ENCODE assay signal across 18 mouse cellular contexts in genomic region chr4:31825438-31825830, GRCm38 (mm10).
A peak's percentile ranks its signal among the peaks of the same experiment; 100 is the strongest.
DNase-seq lines count a peak whose midpoint lies in the region; ATAC-seq lines count a peak whose summit lies in the region.
"Had no signal": no experiment of that assay in that cellular context is flagged by ENCODE, and none has a peak within 500 bp of the region (broad histone marks: within the 10 kb centered on the region; RNA-seq: fewer than 3 reads in every experiment).

No protein-coding gene starts in this region.

- H3K9ac ChIP-seq in heart, embryonic 12.5 days: no peak overlapping the region
- H3K9ac ChIP-seq in kidney, embryonic 15.5 days: no peak overlapping the region
- no peak overlapping the region for H3K9ac ChIP-seq in embryonic facial prominence, embryonic 11.5 days (replicated peaks; ENCODE audit: low read length)
- H3K9ac ChIP-seq: liver, postnatal 0 days; neural tube, embryonic 15.5 days had no signal

- H3K27ac ChIP-seq in heart, embryonic 12.5 days (ENCODE audit: poor library complexity, severe bottlenecking): peak overlapping the region; percentile 20
- peak overlapping the region; percentile 90 for H3K27ac ChIP-seq in kidney, embryonic 15.5 days
- 0 out of 2 replicates have a peak overlapping the region, but pooled peaks have one; percentile 32 for H3K27ac ChIP-seq in embryonic facial prominence, embryonic 11.5 days (replicated peaks; ENCODE audit: low read depth, low read length)
- H3K27ac ChIP-seq: hindbrain, postnatal 0 days; neural tube, embryonic 15.5 days had no signal

- H3K4me2 ChIP-seq in heart, embryonic 12.5 days: no peak overlapping the region
- peak overlapping the region; percentile 64 for H3K4me2 ChIP-seq in kidney, embryonic 15.5 days
- H3K4me2 ChIP-seq in embryonic facial prominence, embryonic 11.5 days (ENCODE audit: low read depth, low read length): no peak overlapping the region

- DNase-seq in heart, adult 18-20 months: no peak
- DNase-seq in kidney, postnatal 25 days: no peak
- peak; percentile 20 for DNase-seq in R1 (ENCODE audit: low read depth, low spot score)
- DNase-seq in embryonic facial prominence, embryonic 11.5 days (ENCODE audit: low spot score): no peak
- DNase-seq in urinary bladder, adult 18-20 months (ENCODE audit: low spot score in 2 of 2): no peak
- DNase-seq: adrenal gland, postnatal 25 days; cerebellum, adult 2 months; cerebellum, postnatal 36 days; gastrocnemius, postnatal 10 days; heart, adult 11 months; liver, postnatal 0 days; lung, postnatal 10 days; midbrain, embryonic 14.5 days; thymus, postnatal 14 days had no signal

- H3K4me3 ChIP-seq in heart, embryonic 12.5 days: no peak overlapping the region
- no peak overlapping the region for H3K4me3 ChIP-seq in kidney, embryonic 15.5 days (replicated peaks)
- H3K4me3 ChIP-seq in embryonic facial prominence, embryonic 11.5 days (ENCODE audit: low read depth, low read length): no peak overlapping the region
- H3K4me3 ChIP-seq: neural tube, embryonic 15.5 days had no signal

- H3K27me3 ChIP-seq in heart, embryonic 12.5 days (replicated peaks): no peaks in the 10 kb centered on the region
- H3K27me3 ChIP-seq in kidney, embryonic 15.5 days: no peaks in the 10 kb centered on the region
- H3K27me3 ChIP-seq in embryonic facial prominence, embryonic 11.5 days (ENCODE audit: control insufficient read depth, insufficient read depth, low read length): no peaks in the 10 kb centered on the region
- H3K27me3 ChIP-seq: neural tube, embryonic 15.5 days had no signal

- peaks cover 18% of the 10 kb centered on the region for H3K4me1 ChIP-seq in heart, embryonic 12.5 days (replicated peaks)
- H3K4me1 ChIP-seq in kidney, embryonic 15.5 days: peaks cover 39% of the 10 kb centered on the region
- no peaks in the 10 kb centered on the region for H3K4me1 ChIP-seq in embryonic facial prominence, embryonic 11.5 days (ENCODE audit: control insufficient read depth, insufficient read depth, low read length)

- ATAC-seq in heart, embryonic 12.5 days (ENCODE audit: insufficient number of reproducible peaks, low FRiP score): no peak
- ATAC-seq in kidney, embryonic 15.5 days (replicated peaks; ENCODE audit: low FRiP score): peak; percentile 10; the same call in 1 of the 2 replicates
- no peak for ATAC-seq in embryonic facial prominence, embryonic 11.5 days (replicated peaks; ENCODE audit: insufficient number of reproducible peaks, low FRiP score, low TSS enrichment, low read depth)
- ATAC-seq: hindbrain, postnatal 0 days; liver, postnatal 0 days had no signal

- WGBS in heart, embryonic 12.5 days: 62% methylated on average over 3 of the region's 3 CpGs
- 41% methylated on average over 3 of the region's 3 CpGs for WGBS in kidney, embryonic 15.5 days
- 52% methylated on average over 3 of the region's 3 CpGs for WGBS in embryonic facial prominence, embryonic 11.5 days

- H3K9me3 ChIP-seq in heart, embryonic 12.5 days (replicated peaks): no peaks in the 10 kb centered on the region
- no peaks in the 10 kb centered on the region for H3K9me3 ChIP-seq in kidney, embryonic 15.5 days (replicated peaks)
- no peaks in the 10 kb centered on the region for H3K9me3 ChIP-seq in embryonic facial prominence, embryonic 11.5 days (replicated peaks; ENCODE audit: control insufficient read depth, low read length)
- H3K9me3 ChIP-seq: neural tube, embryonic 15.5 days had no signal

- no peaks in the 10 kb centered on the region for H3K36me3 ChIP-seq in heart, embryonic 12.5 days
- H3K36me3 ChIP-seq in kidney, embryonic 15.5 days: no peaks in the 10 kb centered on the region
- H3K36me3 ChIP-seq in embryonic facial prominence, embryonic 11.5 days (replicated peaks; ENCODE audit: control insufficient read depth, insufficient read depth, low read depth, low read length): no peaks in the 10 kb centered on the region
- H3K36me3 ChIP-seq: neural tube, embryonic 15.5 days had no signal

Comparison
In these comparisons a context has a peak if more than half of its experiments do, and no peak if none do; other contexts are left out.
1. H3K27ac ChIP-seq: peak in every context shown above with its lines; median percentile 90 in kidney, embryonic 15.5 days; 32 in embryonic facial prominence, embryonic 11.5 days; 20 in heart, embryonic 12.5 days.